Mouse (Mus musculus): ENCODE measurements around the gene Entpd7. TPM values are rescaled to one million over a fixed set of nuclear protein-coding genes. Genes with fewer than 3 reads are reported as not detected.

The Entpd7 gene
- 3.8 and 5.4 TPM in 2 replicates for total RNA-seq (2015; ENCODE audit: low replicate concordance)
- 0.38 and 1.5 TPM in 2 replicates for total RNA-seq (2017; ENCODE audit: low replicate concordance)

- ATAC-seq (replicated peaks; ENCODE audit: low FRiP score, poor library complexity, severe bottlenecking), result peak; percentile 99
Measured at GRCm38 (mm10) chr19:43689419-43690246, at the start of gene Entpd7. Entpd7 (plus strand) TSS chr19:43689672.

GRCm38 (mm10) chr19:43641833-43642232 is 47.6 kb upstream of the Entpd7 start:
- ATAC-seq (replicated peaks; ENCODE audit: low FRiP score, poor library complexity, severe bottlenecking), result no peak

- ATAC-seq (replicated peaks; ENCODE audit: low FRiP score, poor library complexity, severe bottlenecking), result no peak
Measured at GRCm38 (mm10) chr19:43642843-43643242, 46.6 kb upstream of the Entpd7 start.

- ATAC-seq (replicated peaks; ENCODE audit: low FRiP score, poor library complexity, severe bottlenecking), result no peak
Measured at GRCm38 (mm10) chr19:43645508-43645907, 44.0 kb upstream of the Entpd7 start.

- no peak for ATAC-seq (replicated peaks; ENCODE audit: low FRiP score, poor library complexity, severe bottlenecking)
Measured at GRCm38 (mm10) chr19:43646852-43647251, 42.6 kb upstream of the Entpd7 start.

GRCm38 (mm10) chr19:43647261-43647660 is 42.2 kb upstream of the Entpd7 start:
- ATAC-seq (replicated peaks; ENCODE audit: low FRiP score, poor library complexity, severe bottlenecking), result no peak

GRCm38 (mm10) chr19:43648343-43648742 is 41.1 kb upstream of the Entpd7 start:
- no peak for ATAC-seq (replicated peaks; ENCODE audit: low FRiP score, poor library complexity, severe bottlenecking)

GRCm38 (mm10) chr19:43651241-43651785 is 38.2 kb upstream of the Entpd7 start:
- ATAC-seq (replicated peaks; ENCODE audit: low FRiP score, poor library complexity, severe bottlenecking), result no peak

GRCm38 (mm10) chr19:43655735-43656492 is 33.6 kb upstream of the Entpd7 start:
- ATAC-seq (replicated peaks; ENCODE audit: low FRiP score, poor library complexity, severe bottlenecking), result no peak

GRCm38 (mm10) chr19:43659632-43660031 is 29.8 kb upstream of the Entpd7 start:
- ATAC-seq (replicated peaks; ENCODE audit: low FRiP score, poor library complexity, severe bottlenecking), result no peak

GRCm38 (mm10) chr19:43660774-43661173 is 28.7 kb upstream of the Entpd7 start:
- no peak for ATAC-seq (replicated peaks; ENCODE audit: low FRiP score, poor library complexity, severe bottlenecking)

- no peak for ATAC-seq (replicated peaks; ENCODE audit: low FRiP score, poor library complexity, severe bottlenecking)
Measured at GRCm38 (mm10) chr19:43662176-43662967, 27.1 kb upstream of the Entpd7 start.

- ATAC-seq (replicated peaks; ENCODE audit: low FRiP score, poor library complexity, severe bottlenecking), result no peak
Measured at GRCm38 (mm10) chr19:43663471-43663870, 26.0 kb upstream of the Entpd7 start.

GRCm38 (mm10) chr19:43665441-43666048 is 23.9 kb upstream of the Entpd7 start:
- ATAC-seq (replicated peaks; ENCODE audit: low FRiP score, poor library complexity, severe bottlenecking), result no peak

GRCm38 (mm10) chr19:43666661-43667429 is 22.6 kb upstream of the Entpd7 start:
- no peak for ATAC-seq (replicated peaks; ENCODE audit: low FRiP score, poor library complexity, severe bottlenecking)

GRCm38 (mm10) chr19:43667430-43667809 is 22.1 kb upstream of the Entpd7 start:
- ATAC-seq (replicated peaks; ENCODE audit: low FRiP score, poor library complexity, severe bottlenecking), result no peak

GRCm38 (mm10) chr19:43669136-43669759 is 20.2 kb upstream of the Entpd7 start:
- no peak for ATAC-seq (replicated peaks; ENCODE audit: low FRiP score, poor library complexity, severe bottlenecking)

- no peak for ATAC-seq (replicated peaks; ENCODE audit: low FRiP score, poor library complexity, severe bottlenecking)
Measured at GRCm38 (mm10) chr19:43671054-43671453, 18.4 kb upstream of the Entpd7 start.
